Mouse (Mus musculus) mesoderm, embryonic 11.5 days (tissue): ENCODE measurements at regions not wholly inside any gene's neighbourhood (a gene's known extent, or its start where the extent isn't known, plus 50 kb on each side); places are given as distances from the start of the nearest gene placed in this dataset.
"Not testable (repeated sequence)": the region's sequence is repeated elsewhere in the genome, so short reads cannot be mapped to it uniquely, and the experiment has no call there.

Experiments used
- DNase-seq: peaks from one replicate; pipeline ENCODE4 v3.0.0-alpha.2; 2012; ENCODE audit warnings: low read depth, low spot score

GRCm38 (mm10) chr6:73676979-73677378 lies 207.5 kb upstream of the 4931417E11Rik start:
- no peak for DNase-seq

- peak; percentile 59 for DNase-seq
These were observed 199.9 kb upstream of the 4931417E11Rik start for GRCm38 (mm10) chr6:73669401-73669800.

GRCm38 (mm10) chr6:73658988-73659387 lies 189.5 kb upstream of the 4931417E11Rik start:
- DNase-seq, result no peak

- no peak for DNase-seq
These were observed 175.9 kb upstream of the 4931417E11Rik start for GRCm38 (mm10) chr6:73645378-73645777.

GRCm38 (mm10) chr6:73644778-73645267 lies 175.4 kb upstream of the 4931417E11Rik start:
- DNase-seq, result no peak

GRCm38 (mm10) chr6:73628600-73628999 lies 159.1 kb upstream of the 4931417E11Rik start:
- DNase-seq, result no peak

- no peak for DNase-seq
These were observed 157.0 kb upstream of the 4931417E11Rik start for GRCm38 (mm10) chr6:73626451-73626850.

- no peak for DNase-seq
These were observed 154.7 kb upstream of the 4931417E11Rik start for GRCm38 (mm10) chr6:73624211-73624610.

- no peak for DNase-seq
These were observed 152.5 kb upstream of the 4931417E11Rik start for GRCm38 (mm10) chr6:73621839-73622426.

- DNase-seq, result no peak
These were observed 142.8 kb upstream of the 4931417E11Rik start for GRCm38 (mm10) chr6:73612266-73612665.

GRCm38 (mm10) chr6:73611839-73612238 lies 142.4 kb upstream of the 4931417E11Rik start:
- DNase-seq, result peak; percentile 15

GRCm38 (mm10) chr6:73610048-73610624 lies 140.7 kb upstream of the 4931417E11Rik start:
- DNase-seq, result peak; percentile 37

- DNase-seq, result no peak
These were observed 118.2 kb upstream of the 4931417E11Rik start for GRCm38 (mm10) chr6:73587686-73588085.

- no peak for DNase-seq
These were observed 107.2 kb upstream of the 4931417E11Rik start for GRCm38 (mm10) chr6:73576708-73577107.

- no peak for DNase-seq
These were observed 90.5 kb upstream of the 4931417E11Rik start for GRCm38 (mm10) chr6:73560000-73560399.

- no peak for DNase-seq
These were observed 61.1 kb upstream of the 4931417E11Rik start for GRCm38 (mm10) chr6:73530559-73530958.

GRCm38 (mm10) chr6:73530098-73530497 lies 60.6 kb upstream of the 4931417E11Rik start:
- no peak for DNase-seq

GRCm38 (mm10) chr6:73523658-73524057 lies 54.2 kb upstream of the 4931417E11Rik start:
- DNase-seq, result no peak

- DNase-seq, result not testable (repeated sequence)
These were observed 50.4 kb upstream of the 4931417E11Rik start for GRCm38 (mm10) chr6:73519894-73520293.
